Mouse (Mus musculus) heart, adult 2 months (tissue): Measurements from ENCODE around the gene Col1a2. TPM values are rescaled to one million over a fixed set of nuclear protein-coding genes. Genes with fewer than 3 reads are reported as not detected.
A peak's percentile ranks its signal among the peaks of the same experiment; 100 is the strongest.

ENCODE experiments used
- DNase-seq, 2 experiments: peaks; one replicate each; pipeline ENCODE4 v3.0.0; 2021
- H3K27ac ChIP-seq: fragments of 200-600 bp; 2 replicates; pipeline ENCODE4 v1.8.1; 2022
- H3K27me3 ChIP-seq: fragments of 200-500 bp; 2 replicates; pipeline ENCODE4 v1.6.1; 2012; ENCODE audit warnings: mild to moderate bottlenecking, low read length, inconsistent platforms, mixed read lengths; ENCODE audit not compliant: control insufficient read depth, insufficient read depth
- H3K36me3 ChIP-seq: fragments of 200-500 bp; 2 replicates; pipeline ENCODE4 v1.6.1; 2012; ENCODE audit warnings: low read length, inconsistent platforms; ENCODE audit not compliant: control insufficient read depth, insufficient read depth
- H3K4me1 ChIP-seq: fragments of 200-500 bp; 2 replicates; pipeline ENCODE4 v1.6.1; 2011; ENCODE audit warnings: low read length; ENCODE audit not compliant: control insufficient read depth, insufficient read depth
- H3K4me3 ChIP-seq: fragments of 200-600 bp; 2 replicates; pipeline ENCODE4 v1.8.1; 2022
- H3K79me2 ChIP-seq: fragments of 200-500 bp; replicated peaks from 2 replicates; pipeline ENCODE4 v1.6.1; 2012; ENCODE audit warnings: mild to moderate bottlenecking, inconsistent platforms, low read length, moderate library complexity, mixed read lengths; ENCODE audit not compliant: control insufficient read depth, insufficient read depth
- H3K9ac ChIP-seq: fragments of 200-500 bp; 2 replicates; pipeline ENCODE4 v1.6.1; 2012; ENCODE audit warnings: low read depth, mild to moderate bottlenecking, control low read depth, inconsistent platforms, low read length, mixed read lengths
- CTCF ChIP-seq: fragments of 200-600 bp; IDR thresholded peaks from 2 replicates; pipeline ENCODE4 v1.8.1; 2022; ENCODE audit warnings: antibody characterized with exemption, mild to moderate bottlenecking, moderate library complexity
- EP300 ChIP-seq: fragments of 200-500 bp; IDR thresholded peaks from 2 replicates; pipeline ENCODE4 v1.6.1; 2011; ENCODE audit warnings: low read depth, low read length, control low read depth; ENCODE audit not compliant: insufficient read depth
- POLR2A ChIP-seq: fragments of 200-500 bp; IDR thresholded peaks from 2 replicates; pipeline ENCODE4 v1.6.1; 2011; ENCODE audit warnings: mild to moderate bottlenecking, low read depth, low read length, control low read depth; ENCODE audit not compliant: insufficient read depth
- WGBS: fragments of 180-500 bp; shearing (Covaris S2); methylation state at CpG from one replicate; pipeline ENCODE4 v1.1.7; 2018; 5-methylcytosine and 5-hydroxymethylcytosine counted together
- intact Hi-C: fragments of 180-260 bp; cut with DNase I; formaldehyde crosslinking; loops from one replicate; pipeline ENCODE4 v1.15.1; 2025
- polyA plus RNA-seq: library from polyadenylated mRNA; depleted of rRNA; stranded (reverse); fragments of >200 nt; gene quantifications from 2 replicates; pipeline ENCODE4 v1.2.3, GENCODE M21; 2012
- total RNA-seq, 2 experiments: library from RNA; stranded (reverse); gene quantifications; 2 replicates each; pipeline ENCODE4 v1.2.3; 2021

Gene Col1a2
- total and polyA plus RNA-seq, 3 experiments, result 60.1 to 99.8 (median 88.9) TPM

DNA sequence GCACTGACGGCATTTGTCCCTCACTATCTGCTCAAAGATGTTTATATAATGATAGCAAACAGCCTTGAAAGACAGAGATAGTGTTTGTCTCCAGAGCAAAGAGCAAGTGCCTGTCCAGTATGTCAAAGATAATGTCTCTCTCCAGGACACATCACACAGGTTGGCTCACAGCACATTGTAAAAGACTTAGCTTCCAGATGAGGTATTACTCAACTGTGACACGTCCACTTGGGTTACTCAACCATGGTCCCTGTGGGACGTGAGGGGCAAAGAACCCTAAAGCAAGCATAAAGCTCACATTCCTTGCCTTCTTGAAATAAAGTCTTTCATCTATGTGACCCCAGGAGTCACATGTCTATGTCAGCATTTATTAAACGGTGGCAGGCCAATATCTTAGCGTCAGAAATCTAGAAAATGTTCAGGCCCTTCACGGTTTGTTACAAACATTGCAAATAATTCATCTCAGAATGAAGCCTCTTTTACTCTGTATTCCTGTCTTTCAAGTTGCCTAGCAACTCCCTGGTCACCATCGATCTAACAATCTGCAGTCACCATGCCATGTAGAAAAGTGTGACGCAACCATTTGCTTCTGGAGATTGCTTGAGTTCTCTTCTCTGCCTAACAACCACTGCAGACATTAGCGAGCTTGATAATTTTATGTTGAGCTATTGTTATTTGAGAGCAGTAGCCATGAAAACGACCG is 45.4 kb downstream of the Col1a2 start:
- intact Hi-C loops, result loop anchor here (5.0 kb wide), 2 partner anchors 638 to 1038 kb away; no protein-coding TSS in a partner anchor
- H3K79me2 ChIP-seq, result no peaks in the 10 kb centered on the region
- no peaks in the 10 kb centered on the region for H3K36me3 ChIP-seq
- DNase-seq, result no peak
- TF ChIP-seq EP300, result no peak
- TF ChIP-seq CTCF, result no peak
- no peak for TF ChIP-seq POLR2A
- peaks cover 1% of the 10 kb centered on the region; the same call in 1 of the 2 replicates for H3K4me1 ChIP-seq
- H3K4me3 ChIP-seq, result no peak overlapping the region
- 63% methylated on average over 11 of the region's 11 CpGs for WGBS
- H3K27me3 ChIP-seq, result no peaks in the 10 kb centered on the region
- no peak overlapping the region for H3K9ac ChIP-seq
- H3K27ac ChIP-seq, result no peak overlapping the region

DNA sequence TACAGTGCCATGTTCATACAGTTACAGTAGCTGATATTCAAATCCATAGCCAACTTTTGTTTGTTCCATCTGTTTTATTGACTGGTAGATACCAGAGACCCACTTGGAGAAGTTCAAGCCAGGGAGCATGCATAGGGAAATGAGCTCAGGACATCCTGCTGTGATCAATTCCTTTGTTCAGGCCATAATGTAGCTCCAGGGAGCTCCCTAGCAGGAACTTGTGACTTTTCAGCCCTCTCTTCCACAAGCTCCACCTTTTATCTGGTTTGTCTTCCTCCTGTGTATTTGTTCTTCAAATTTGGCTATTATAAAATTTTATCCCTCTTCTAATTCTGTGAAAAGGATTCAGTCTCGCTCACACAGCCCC is 45.9 kb downstream of the Col1a2 start:
- Histone ChIP-seq H3K27me3 (no peaks in the 10 kb centered on the region), H3K79me2 (no peaks in the 10 kb centered on the region), H3K4me1 (peaks cover 1% of the 10 kb centered on the region; the same call in 1 of the 2 replicates), H3K4me3 (no peak overlapping the region), H3K9ac (no peak overlapping the region), H3K36me3 (no peaks in the 10 kb centered on the region), H3K27ac (no peak overlapping the region)
- DNase-seq, result no peak
- intact Hi-C loops, result no loop called here
- WGBS, result 89% methylated on average over 1 of the region's 1 CpGs
- TF ChIP-seq POLR2A, result no peak
- TF ChIP-seq EP300, result no peak
- TF ChIP-seq CTCF, result no peak

DNA sequence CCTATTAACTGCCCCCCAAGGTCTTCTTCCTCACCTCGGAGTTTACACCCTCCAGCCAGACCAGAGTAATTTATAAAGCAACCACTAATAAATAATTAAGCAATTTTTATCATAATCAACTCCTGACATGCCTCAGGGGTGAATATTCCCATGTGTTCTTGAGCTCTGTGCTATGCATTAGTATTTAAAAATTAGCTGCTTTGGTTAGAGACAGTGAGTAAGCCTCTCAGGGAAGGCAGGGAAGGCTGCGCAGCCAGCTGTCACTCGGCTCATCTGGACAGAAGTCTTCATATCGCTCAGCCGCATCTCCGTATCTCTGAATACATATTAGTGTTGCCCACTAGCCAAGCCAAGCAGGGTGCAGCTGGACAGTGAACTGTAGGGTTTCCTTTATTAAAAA is 50.8 kb downstream of the Col1a2 start:
- no peak for DNase-seq
- WGBS, result 80% methylated on average over 6 of the region's 6 CpGs
- Histone ChIP-seq H3K4me1 (no peaks in the 10 kb centered on the region), H3K27ac (no peak overlapping the region), H3K9ac (no peak overlapping the region), H3K27me3 (no peaks in the 10 kb centered on the region), H3K36me3 (no peaks in the 10 kb centered on the region), H3K79me2 (no peaks in the 10 kb centered on the region), H3K4me3 (no peak overlapping the region)
- TF ChIP-seq CTCF (no peak), POLR2A (no peak), EP300 (no peak)
- intact Hi-C loops, result loop anchor here (5.0 kb wide), 1 partner anchor 827 kb away; the partner anchor contains the start of gene Asb4

DNA sequence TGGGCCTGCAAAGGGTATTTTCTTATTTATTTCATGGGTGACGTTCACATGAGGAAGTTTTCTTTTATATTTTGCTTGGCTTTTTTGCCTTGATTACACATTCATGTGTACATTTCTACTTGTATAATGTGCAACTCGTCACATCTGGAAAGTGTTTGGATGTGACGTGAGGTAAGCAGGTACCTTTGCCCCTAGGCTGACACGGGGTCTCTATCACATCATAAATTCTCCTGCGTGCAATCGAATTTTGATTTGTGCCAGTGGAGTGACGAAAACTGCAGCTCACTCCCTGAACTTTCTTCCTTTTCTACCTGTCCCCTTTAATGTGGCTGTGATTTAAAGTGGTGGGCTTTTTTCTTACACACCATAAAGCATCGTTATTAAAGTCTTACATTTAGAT is 52.5 kb downstream of the Col1a2 start:
- 85% methylated on average over 8 of the region's 8 CpGs for WGBS
- Histone ChIP-seq H3K79me2 (no peaks in the 10 kb centered on the region), H3K27me3 (no peaks in the 10 kb centered on the region), H3K9ac (no peak overlapping the region), H3K27ac (no peak overlapping the region), H3K36me3 (no peaks in the 10 kb centered on the region), H3K4me1 (no peaks in the 10 kb centered on the region), H3K4me3 (no peak overlapping the region)
- DNase-seq, result no peak
- TF ChIP-seq POLR2A (no peak), CTCF (no peak), EP300 (no peak)
- intact Hi-C loops, result loop anchor here (5.0 kb wide), 1 partner anchor 825 kb away; the partner anchor contains the start of gene Asb4

GRCm38 (mm10) chr6:4557678-4558077 is 53.1 kb downstream of the Col1a2 start:
- 18% methylated on average over 7 of the region's 7 CpGs for WGBS
- H3K36me3 ChIP-seq, result no peaks in the 10 kb centered on the region
- no peak overlapping the region for H3K4me3 ChIP-seq
- DNase-seq, result peak; percentile 14 to 31
- H3K9ac ChIP-seq, result no peak overlapping the region
- no peaks in the 10 kb centered on the region for H3K4me1 ChIP-seq
- no peak overlapping the region for H3K27ac ChIP-seq
- TF ChIP-seq CTCF, result peak; percentile 67
- TF ChIP-seq POLR2A, result no peak
- intact Hi-C loops, result loop anchor here (5.0 kb wide), 1 partner anchor 825 kb away; the partner anchor contains the start of gene Asb4
- H3K79me2 ChIP-seq, result no peaks in the 10 kb centered on the region
- no peaks in the 10 kb centered on the region for H3K27me3 ChIP-seq

DNA sequence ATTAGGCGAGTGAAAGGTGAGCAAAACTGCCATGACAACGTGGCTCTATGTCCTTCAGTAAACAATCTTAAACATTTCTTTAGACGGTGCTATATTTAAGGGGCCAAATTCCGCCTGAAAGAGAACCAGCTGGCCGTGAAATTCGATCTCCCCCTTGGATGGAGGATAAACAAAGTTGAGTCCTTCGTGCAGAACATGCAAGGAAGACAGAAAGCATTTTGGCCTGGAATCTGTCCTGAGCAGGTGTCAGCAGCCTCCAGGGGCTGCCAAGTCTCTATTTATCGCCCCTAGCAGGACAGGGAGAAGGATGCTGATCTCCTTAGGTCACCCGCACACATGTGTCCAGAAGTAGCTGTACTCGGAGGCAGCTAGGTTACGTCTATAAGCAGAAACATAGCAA is 56.5 kb downstream of the Col1a2 start:
- H3K79me2 ChIP-seq, result no peaks in the 10 kb centered on the region
- no peak overlapping the region for H3K9ac ChIP-seq
- H3K4me1 ChIP-seq, result no peaks in the 10 kb centered on the region
- WGBS, result 37% methylated on average over 11 of the region's 11 CpGs
- H3K4me3 ChIP-seq, result no peak overlapping the region
- no peak for TF ChIP-seq CTCF
- TF ChIP-seq POLR2A, result no peak
- TF ChIP-seq EP300, result no peak
- H3K27me3 ChIP-seq, result no peaks in the 10 kb centered on the region
- DNase-seq, result no peak
- no peak overlapping the region for H3K27ac ChIP-seq
- no peaks in the 10 kb centered on the region for H3K36me3 ChIP-seq
- intact Hi-C loops, result no loop called here
